Comparison of ENCODE assay signal across 24 mouse cellular contexts in genomic region chr10:26823997-26824396, GRCm38 (mm10).
A peak's percentile ranks its signal among the peaks of the same experiment; 100 is the strongest.
DNase-seq lines count a peak whose midpoint lies in the region; ATAC-seq lines count a peak whose summit lies in the region.
"Had no signal": no experiment of that assay in that cellular context is flagged by ENCODE, and none has a peak within 500 bp of the region (broad histone marks: within the 10 kb centered on the region; RNA-seq: fewer than 3 reads in every experiment).

No protein-coding gene starts in this region.

- no peaks in the 10 kb centered on the region for H3K36me3 ChIP-seq in heart, embryonic 12.5 days
- no peaks in the 10 kb centered on the region for H3K36me3 ChIP-seq in hindbrain, embryonic 13.5 days
- no peaks in the 10 kb centered on the region for H3K36me3 ChIP-seq in hindbrain, embryonic 10.5 days
- no peaks in the 10 kb centered on the region for H3K36me3 ChIP-seq in midbrain, embryonic 11.5 days (ENCODE audit: control insufficient read depth, insufficient read depth, low read length)
- H3K36me3 ChIP-seq in midbrain, embryonic 15.5 days (replicated peaks): no peaks in the 10 kb centered on the region
- H3K36me3 ChIP-seq: embryonic facial prominence, embryonic 10.5 days; forebrain, embryonic 15.5 days had no signal

- H3K4me1 ChIP-seq in heart, embryonic 12.5 days (replicated peaks): peaks cover 37% of the 10 kb centered on the region
- H3K4me1 ChIP-seq in hindbrain, embryonic 13.5 days (replicated peaks): peaks cover 26% of the 10 kb centered on the region
- H3K4me1 ChIP-seq in hindbrain, embryonic 10.5 days (replicated peaks): peaks cover 15% of the 10 kb centered on the region; the same call in 1 of the 2 replicates
- H3K4me1 ChIP-seq in midbrain, embryonic 11.5 days (ENCODE audit: control insufficient read depth, insufficient read depth, low read length): peaks cover 32% of the 10 kb centered on the region
- H3K4me1 ChIP-seq in midbrain, embryonic 15.5 days: peaks cover 32% of the 10 kb centered on the region

- WGBS in heart, embryonic 12.5 days: 63% methylated on average over 5 of the region's 5 CpGs
- WGBS in hindbrain, embryonic 13.5 days: 65% methylated on average over 5 of the region's 5 CpGs
- WGBS in hindbrain, embryonic 10.5 days: 70% methylated on average over 5 of the region's 5 CpGs
- WGBS in midbrain, embryonic 11.5 days: 30% methylated on average over 5 of the region's 5 CpGs
- WGBS in midbrain, embryonic 15.5 days: 30% methylated on average over 5 of the region's 5 CpGs

- H3K27ac ChIP-seq in heart, embryonic 12.5 days (ENCODE audit: poor library complexity, severe bottlenecking): peak overlapping the region; percentile 30; the same call in 1 of the 2 replicates
- H3K27ac ChIP-seq in hindbrain, embryonic 13.5 days: 0 out of 2 replicates have a peak overlapping the region, but pooled peaks have one; percentile 4
- no peak overlapping the region for H3K27ac ChIP-seq in hindbrain, embryonic 10.5 days
- H3K27ac ChIP-seq in midbrain, embryonic 11.5 days (ENCODE audit: low read depth, low read length): no peak overlapping the region
- H3K27ac ChIP-seq in midbrain, embryonic 15.5 days: no peak overlapping the region
- H3K27ac ChIP-seq: embryonic facial prominence, embryonic 10.5 days; layer of hippocampus, adult 2 months; stomach, postnatal 0 days had no signal

- H3K4me2 ChIP-seq in heart, embryonic 12.5 days: no peak overlapping the region
- H3K4me2 ChIP-seq in hindbrain, embryonic 13.5 days: no peak overlapping the region
- no peak overlapping the region for H3K4me2 ChIP-seq in midbrain, embryonic 11.5 days
- H3K4me2 ChIP-seq in midbrain, embryonic 15.5 days: no peak overlapping the region
- H3K4me2 ChIP-seq: forebrain, embryonic 15.5 days had no signal

- no peak for DNase-seq in heart, postnatal 36 days
- no peak for DNase-seq in hindbrain, embryonic 10.5 days (ENCODE audit: low spot score)
- no peak for DNase-seq in midbrain, embryonic 11.5 days (ENCODE audit: low spot score, missing footprints)
- DNase-seq in retina, postnatal 1 day: no peak
- DNase-seq: adrenal gland, postnatal 14 days; cerebellum, adult 11 months; cerebellum, adult 9-11 months; gastrocnemius, postnatal 14 days; heart, adult 18-20 months; kidney, adult 8-10 months; kidney, postnatal 14 days; layer of hippocampus, postnatal 36 days; lung, postnatal 10 days; thymus, adult 2 months; thymus, postnatal 4 days had no signal

- intact Hi-C loops in heart, postnatal 36 days (cut with DNase I): no loop called here

- no peak overlapping the region for H3K9ac ChIP-seq in heart, embryonic 12.5 days
- H3K9ac ChIP-seq in hindbrain, embryonic 13.5 days: no peak overlapping the region
- no peak overlapping the region for H3K9ac ChIP-seq in midbrain, embryonic 11.5 days (ENCODE audit: low read length)
- no peak overlapping the region for H3K9ac ChIP-seq in midbrain, embryonic 15.5 days
- H3K9ac ChIP-seq: forebrain, embryonic 15.5 days had no signal

- H3K27me3 ChIP-seq in heart, embryonic 12.5 days (replicated peaks): no peaks in the 10 kb centered on the region
- no peaks in the 10 kb centered on the region for H3K27me3 ChIP-seq in hindbrain, embryonic 13.5 days
- H3K27me3 ChIP-seq in hindbrain, embryonic 10.5 days (ENCODE audit: insufficient read depth, poor library complexity, severe bottlenecking): no peaks in the 10 kb centered on the region
- H3K27me3 ChIP-seq in midbrain, embryonic 11.5 days (ENCODE audit: control insufficient read depth, insufficient read depth, low read length): no peaks in the 10 kb centered on the region
- no peaks in the 10 kb centered on the region for H3K27me3 ChIP-seq in midbrain, embryonic 15.5 days (replicated peaks)
- H3K27me3 ChIP-seq: forebrain, embryonic 15.5 days had no signal

- H3K9me3 ChIP-seq in heart, embryonic 12.5 days (replicated peaks): no peaks in the 10 kb centered on the region
- no peaks in the 10 kb centered on the region for H3K9me3 ChIP-seq in hindbrain, embryonic 13.5 days
- H3K9me3 ChIP-seq in hindbrain, embryonic 10.5 days: no peaks in the 10 kb centered on the region
- no peaks in the 10 kb centered on the region for H3K9me3 ChIP-seq in midbrain, embryonic 11.5 days (ENCODE audit: control insufficient read depth, low read length)
- no peaks in the 10 kb centered on the region for H3K9me3 ChIP-seq in midbrain, embryonic 15.5 days
- H3K9me3 ChIP-seq: embryonic facial prominence, embryonic 10.5 days; forebrain, embryonic 15.5 days had no signal

- no peak overlapping the region for H3K4me3 ChIP-seq in heart, embryonic 12.5 days
- H3K4me3 ChIP-seq in hindbrain, embryonic 13.5 days: no peak overlapping the region
- no peak overlapping the region for H3K4me3 ChIP-seq in hindbrain, embryonic 10.5 days
- H3K4me3 ChIP-seq in midbrain, embryonic 11.5 days (ENCODE audit: low read depth, low read length): no peak overlapping the region
- no peak overlapping the region for H3K4me3 ChIP-seq in midbrain, embryonic 15.5 days
- H3K4me3 ChIP-seq: embryonic facial prominence, embryonic 10.5 days; forebrain, embryonic 15.5 days; layer of hippocampus, adult 2 months had no signal

- ATAC-seq in heart, embryonic 12.5 days (ENCODE audit: insufficient number of reproducible peaks, low FRiP score): no peak
- ATAC-seq in hindbrain, embryonic 13.5 days (ENCODE audit: low FRiP score): no peak
- peak; percentile 41; the same call in 1 of the 2 replicates for ATAC-seq in midbrain, embryonic 11.5 days (ENCODE audit: low FRiP score)
- no peak for ATAC-seq in midbrain, embryonic 15.5 days (replicated peaks)
- peak; percentile 52; the same call in 1 of the 2 replicates for ATAC-seq in megakaryocyte progenitor cell, adult 5-6 weeks (replicated peaks; ENCODE audit: poor library complexity)
- ATAC-seq: forebrain, embryonic 15.5 days; inflammation-experienced regulatory T-cells, adult 6 months had no signal

Comparison
In these comparisons a context has a peak if more than half of its experiments do, and no peak if none do; other contexts are left out.
1. ATAC-seq: peak in midbrain, embryonic 11.5 days (single experiment) and megakaryocyte progenitor cell, adult 5-6 weeks (single experiment); none in heart, embryonic 12.5 days (single experiment), hindbrain, embryonic 13.5 days (single experiment) and midbrain, embryonic 15.5 days (single experiment).
2. H3K27ac ChIP-seq: peak in heart, embryonic 12.5 days (single experiment) and hindbrain, embryonic 13.5 days (single experiment); none in hindbrain, embryonic 10.5 days (single experiment), midbrain, embryonic 11.5 days (single experiment) and midbrain, embryonic 15.5 days (single experiment).